Mouse (Mus musculus) spleen, adult 2 months (tissue): ENCODE results near the gene Slc38a2. TPM values are rescaled to one million over a fixed set of nuclear protein-coding genes. Genes with fewer than 3 reads are reported as not detected.

Source experiments
- DNase-seq, 2 experiments: peaks; one replicate each; pipeline versions ENCODE4 v3.0.0 to v3.0.0-alpha.2; 2012 to 2021; ENCODE audit warnings: low spot score in 2 of 2, low read depth in 1 of 2
- H3K27ac ChIP-seq: fragments of 200-500 bp; 2 replicates; pipeline ENCODE4 v1.5.1; 2012; ENCODE audit warnings: low read length, inconsistent platforms; ENCODE audit not compliant: insufficient read depth
- H3K27me3 ChIP-seq: fragments of 200-500 bp; 2 replicates; pipeline ENCODE4 v1.6.1; 2012; ENCODE audit warnings: mild to moderate bottlenecking, moderate library complexity, low read length, inconsistent platforms; ENCODE audit not compliant: control insufficient read depth, insufficient read depth
- H3K36me3 ChIP-seq: fragments of 200-500 bp; 2 replicates; pipeline ENCODE4 v1.6.1; 2012; ENCODE audit warnings: mild to moderate bottlenecking, low read length, inconsistent platforms; ENCODE audit not compliant: control insufficient read depth, insufficient read depth
- H3K4me1 ChIP-seq: fragments of 200-500 bp; 2 replicates; pipeline ENCODE4 v1.6.1; 2011; ENCODE audit warnings: inconsistent platforms; ENCODE audit not compliant: control insufficient read depth, insufficient read depth, insufficient read length
- H3K4me3 ChIP-seq: fragments of 200-500 bp; 2 replicates; pipeline ENCODE4 v1.5.1; 2011; ENCODE audit warnings: mild to moderate bottlenecking, inconsistent platforms; ENCODE audit not compliant: insufficient read depth, insufficient read length; ENCODE audit errors: extremely low read depth
- CTCF ChIP-seq: fragments of 200-500 bp; IDR thresholded peaks from 2 replicates; pipeline ENCODE4 v1.5.1; 2011; ENCODE audit warnings: mild to moderate bottlenecking, inconsistent platforms; ENCODE audit not compliant: insufficient read depth, insufficient read length, insufficient replicate concordance; ENCODE audit errors: extremely low read depth
- POLR2A ChIP-seq: fragments of 200-500 bp; IDR thresholded peaks from 2 replicates; pipeline ENCODE4 v1.6.1; 2011; ENCODE audit warnings: low read depth, low read length, inconsistent platforms
- WGBS: fragments of 180-500 bp; shearing (Covaris S2); methylation state at CpG from one replicate; pipeline ENCODE4 v1.1.7; 2018; 5-methylcytosine and 5-hydroxymethylcytosine counted together
- polyA plus RNA-seq: library from polyadenylated mRNA; depleted of rRNA; stranded (reverse); fragments of >200 nt; gene quantifications from 2 replicates; pipeline ENCODE4 v1.2.3, GENCODE M21; 2012; rRNA removed

The Slc38a2 gene
- polyA plus RNA-seq, result 25.9 and 28.5 TPM in 2 replicates

DNA sequence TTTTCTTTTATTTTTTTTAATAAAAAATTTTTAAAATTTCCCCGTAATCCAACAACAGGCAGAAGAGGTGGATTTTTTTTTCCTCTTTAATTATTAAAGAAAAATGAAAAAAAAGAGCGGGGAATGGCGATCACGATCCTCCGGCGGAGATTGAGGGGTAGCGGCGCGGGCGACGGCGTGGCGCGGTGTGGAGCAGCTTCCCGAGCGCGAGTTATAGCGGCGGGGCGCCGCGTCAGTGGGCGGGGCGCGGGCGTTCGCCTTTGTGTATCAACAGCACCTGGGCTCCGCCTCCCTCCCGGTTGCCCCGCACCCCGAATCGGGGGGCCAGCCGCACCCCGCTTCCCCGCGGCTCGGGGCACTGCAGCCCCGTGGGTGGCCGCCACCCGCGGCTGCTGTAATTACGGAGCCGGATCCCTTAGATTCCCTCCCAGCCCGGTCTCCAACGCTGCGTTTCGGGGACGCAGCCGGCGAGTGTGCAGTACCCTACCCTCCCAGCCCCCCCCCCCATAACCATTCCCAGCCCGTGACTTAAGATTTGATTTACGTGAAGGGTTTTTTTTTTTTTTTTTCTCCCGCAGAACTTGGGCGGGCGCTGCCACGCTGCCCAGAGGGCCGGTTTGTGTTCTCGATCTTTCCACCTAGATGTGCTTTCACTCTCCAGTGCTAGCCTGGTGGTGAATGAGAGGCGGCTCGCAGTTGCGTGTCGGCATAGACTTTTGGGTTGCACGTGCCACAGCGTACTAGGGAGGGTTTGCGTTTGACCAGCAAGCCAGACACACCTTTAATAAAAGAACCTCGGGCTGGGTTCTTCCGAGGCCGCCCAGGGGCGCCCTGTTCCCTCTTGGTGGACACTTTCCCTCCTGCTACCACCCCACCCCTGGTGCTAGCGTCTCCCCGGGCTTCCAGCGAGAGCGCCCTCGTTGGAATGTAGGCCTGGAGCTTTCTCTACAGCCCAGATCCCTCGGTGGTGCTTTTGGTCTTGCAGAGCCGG lies at the start of gene Slc38a2:
TSS of gene Slc38a2 (minus strand) at position 210 of the 991 bp plus-strand sequence.
- H3K36me3 ChIP-seq, result peaks cover 27% of the 10 kb centered on the region
- peaks cover 4% of the 10 kb centered on the region for H3K4me1 ChIP-seq
- H3K27ac ChIP-seq, result peak within 1 kb of the TSS; percentile 100
- TF ChIP-seq CTCF (peak; percentile 12; the same call in 1 of the 2 replicates), POLR2A (peak; percentile 98)
- H3K27me3 ChIP-seq, result no peaks in the 10 kb centered on the region
- DNase-seq, result peak; percentile 75 to 90
- under 1% methylated on average over 75 of the region's 76 CpGs for WGBS
- peak within 1 kb of the TSS; percentile 99 for H3K4me3 ChIP-seq

DNA sequence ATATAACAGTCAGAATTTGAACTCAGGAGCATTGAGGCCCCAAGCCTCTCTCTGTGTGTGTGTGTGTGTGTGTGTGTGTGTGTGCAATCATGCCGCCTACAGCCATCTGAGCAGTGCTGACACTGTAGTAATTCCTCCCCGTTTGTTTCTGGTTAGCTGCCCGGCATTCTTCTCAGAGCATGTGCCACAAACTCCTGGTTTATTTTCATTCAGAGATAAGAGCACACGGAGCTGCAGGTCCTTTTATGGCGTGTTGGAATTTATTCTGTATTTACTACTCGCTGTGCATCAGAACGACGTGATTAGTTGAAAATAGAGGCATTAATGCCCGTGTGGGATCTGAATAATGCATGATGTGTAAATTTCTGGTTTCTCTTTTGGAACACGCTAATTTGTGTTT lies 49.6 kb upstream of the Slc38a2 start:
- Histone ChIP-seq H3K36me3 (no peaks in the 10 kb centered on the region), H3K27ac (no peak overlapping the region), H3K27me3 (no peaks in the 10 kb centered on the region), H3K4me1 (peaks cover 7% of the 10 kb centered on the region; the same call in 1 of the 2 replicates), H3K4me3 (no peak overlapping the region)
- no peak for DNase-seq
- 83% methylated on average over 10 of the region's 10 CpGs for WGBS
- TF ChIP-seq CTCF (no peak), POLR2A (no peak)

DNA sequence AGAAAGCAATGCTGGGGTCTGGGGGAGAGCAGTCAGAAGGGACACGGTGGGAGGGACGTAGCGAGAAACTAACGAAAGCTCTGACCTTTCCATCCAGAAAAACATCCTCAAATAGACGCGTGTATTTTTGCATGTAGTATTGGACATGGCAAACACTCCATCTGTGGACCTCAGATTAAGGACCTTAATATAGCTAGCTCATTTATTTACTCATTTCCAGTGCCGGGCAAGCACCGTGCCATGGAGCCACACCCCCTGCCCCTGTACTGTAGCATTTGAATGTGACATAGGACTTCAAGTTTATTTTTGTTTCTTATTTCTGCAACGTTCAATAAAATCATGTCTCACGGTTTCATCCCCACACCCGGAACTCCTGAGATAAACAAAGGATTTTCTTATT lies 48.0 kb upstream of the Slc38a2 start:
- no peaks in the 10 kb centered on the region for H3K27me3 ChIP-seq
- no peaks in the 10 kb centered on the region for H3K36me3 ChIP-seq
- H3K4me1 ChIP-seq, result peaks cover 10% of the 10 kb centered on the region; the same call in 1 of the 2 replicates
- H3K27ac ChIP-seq, result no peak overlapping the region
- no peak for DNase-seq
- TF ChIP-seq POLR2A (no peak), CTCF (no peak)
- 95% methylated on average over 11 of the region's 11 CpGs for WGBS
- H3K4me3 ChIP-seq, result no peak overlapping the region

DNA sequence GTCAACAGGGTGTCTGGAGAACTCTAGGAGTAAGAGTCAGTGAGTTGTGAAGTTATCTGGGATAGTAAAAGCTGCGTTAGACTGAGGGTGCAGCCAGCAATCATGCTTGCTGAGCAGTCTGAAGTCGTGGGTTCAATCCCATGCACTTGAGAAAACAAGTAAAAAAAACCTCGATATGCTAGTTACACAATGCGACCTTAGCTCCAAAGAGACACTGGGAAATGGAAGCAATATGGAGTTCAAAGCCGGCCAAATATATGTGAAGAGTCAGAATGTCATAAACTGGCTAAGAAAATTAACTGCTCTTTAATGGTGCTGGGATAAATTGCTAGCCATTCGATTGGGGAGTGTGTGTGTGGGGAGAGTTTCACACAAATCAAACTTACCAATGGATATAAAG lies 47.5 kb upstream of the Slc38a2 start:
- DNase-seq, result no peak
- H3K27me3 ChIP-seq, result no peaks in the 10 kb centered on the region
- TF ChIP-seq POLR2A (no peak), CTCF (no peak)

DNA sequence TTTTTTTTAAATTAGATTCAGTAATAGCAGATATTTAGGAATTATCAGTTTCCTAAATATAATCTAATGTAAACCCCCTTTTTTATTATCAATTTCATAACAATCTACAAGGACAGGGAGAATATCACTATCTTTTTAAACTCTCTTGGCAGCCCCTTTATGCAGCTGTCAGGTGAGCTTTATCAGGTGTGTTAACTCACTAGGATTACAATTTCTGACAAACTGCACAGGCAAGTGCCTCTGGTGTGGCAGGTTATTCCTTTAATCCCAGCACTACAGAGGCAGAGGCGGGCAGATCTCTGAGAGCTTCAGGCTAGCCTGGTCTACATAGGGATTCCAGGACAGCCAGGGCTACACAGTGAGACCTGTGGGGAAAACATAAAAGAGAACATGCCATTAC lies 45.8 kb upstream of the Slc38a2 start:
- H3K4me3 ChIP-seq, result no peak overlapping the region
- H3K27ac ChIP-seq, result no peak overlapping the region
- DNase-seq, result no peak
- H3K36me3 ChIP-seq, result no peaks in the 10 kb centered on the region
- no peak for TF ChIP-seq CTCF
- TF ChIP-seq POLR2A, result no peak
- no peaks in the 10 kb centered on the region for H3K27me3 ChIP-seq
- peaks cover 10% of the 10 kb centered on the region; the same call in 1 of the 2 replicates for H3K4me1 ChIP-seq
- WGBS, result 97% methylated on average over 1 of the region's 1 CpGs

More for the DNA sequence above, 47.5 kb upstream of the Slc38a2 start:
- H3K4me1 ChIP-seq, result peaks cover 10% of the 10 kb centered on the region; the same call in 1 of the 2 replicates
- WGBS, result 92% methylated on average over 6 of the region's 6 CpGs
- no peak overlapping the region for H3K4me3 ChIP-seq
- H3K27ac ChIP-seq, result no peak overlapping the region
- no peaks in the 10 kb centered on the region for H3K36me3 ChIP-seq

DNA sequence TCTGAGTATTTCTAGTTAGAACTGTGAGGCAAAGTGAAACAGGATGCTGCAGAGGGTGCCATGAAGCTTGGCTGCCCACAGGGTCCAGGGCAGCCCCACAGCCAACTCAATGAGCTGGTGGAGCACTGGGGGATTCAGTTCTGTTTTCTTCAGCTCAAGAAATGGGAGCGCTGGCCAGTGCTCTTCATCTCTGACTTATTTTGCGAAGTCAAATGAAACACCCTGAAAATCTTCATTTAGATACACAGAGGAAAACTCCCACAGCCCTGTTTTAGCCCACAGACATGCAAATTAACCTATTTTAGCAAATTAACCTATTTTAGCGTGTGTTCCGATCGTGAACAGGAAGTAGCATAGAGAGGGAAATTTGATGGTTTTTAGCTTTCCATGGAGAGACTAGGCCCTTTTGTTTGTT lies 45.4 kb upstream of the Slc38a2 start:
- Histone ChIP-seq H3K4me3 (no peak overlapping the region), H3K27ac (peak overlapping the region; percentile 76), H3K4me1 (peaks cover 10% of the 10 kb centered on the region; the same call in 1 of the 2 replicates), H3K27me3 (no peaks in the 10 kb centered on the region), H3K36me3 (no peaks in the 10 kb centered on the region)
- DNase-seq, result peak; percentile 39 to 57
- TF ChIP-seq CTCF, result no peak
- no peak for TF ChIP-seq POLR2A
- WGBS, result 35% methylated on average over 5 of the region's 5 CpGs
